8 mouse cellular contexts compared by ENCODE assay signal in genomic region chr12:112706704-112707572, GRCm38 (mm10). TPM values are rescaled to one million over a fixed set of nuclear protein-coding genes. Genes with fewer than 3 reads are reported as not detected.
DNase-seq lines count a peak whose midpoint lies in the region; ATAC-seq and TF ChIP-seq lines count a peak whose summit lies in the region.

No protein-coding gene starts in this region.

- peak; percentile 100 for TF ChIP-seq CTCF in ES-Bruce4 (IDR thresholded peaks at IDR 0.05; ENCODE audit: low read depth, low read length)
- TF ChIP-seq CTCF in lung, embryonic 14.5 days (IDR thresholded peaks at IDR 0.05; ENCODE audit: low read depth): peak; percentile 100
- TF ChIP-seq CTCF in olfactory bulb, adult 2 months (IDR thresholded peaks at IDR 0.05; ENCODE audit: insufficient read depth, low read depth, low read length): peak; percentile 98
- TF ChIP-seq CTCF in thymus, adult 2 months (IDR thresholded peaks at IDR 0.05; ENCODE audit: borderline replicate concordance, control insufficient read depth, extremely low read depth, insufficient read depth, low read length, poor library complexity): peak; percentile 99

- no peaks in the 10 kb centered on the region for H3K4me1 ChIP-seq in ES-Bruce4 (ENCODE audit: control insufficient read depth, insufficient read depth, low read length)
- peaks cover 3% of the 10 kb centered on the region for H3K4me1 ChIP-seq in forebrain, embryonic 16.5 days (replicated peaks; ENCODE audit: control insufficient read depth, insufficient read depth, low read length)
- no peaks in the 10 kb centered on the region; the same call in 1 of the 2 replicates for H3K4me1 ChIP-seq in lung, embryonic 14.5 days (ENCODE audit: insufficient read depth)
- H3K4me1 ChIP-seq in olfactory bulb, adult 2 months (ENCODE audit: control insufficient read depth, insufficient read depth, low read length): peaks cover 9% of the 10 kb centered on the region
- H3K4me1 ChIP-seq in thymus, adult 2 months (replicated peaks; ENCODE audit: control insufficient read depth, insufficient read depth, low read length): peaks cover 3% of the 10 kb centered on the region

- intact Hi-C loops in heart, postnatal 36 days (cut with DNase I): loop anchor here (1.0 to 10.0 kb wide), 3 partner anchors 32 to 152 kb away; partner anchors contain the start of gene Akt1

- peak; percentile 87 for DNase-seq in cerebellum, adult 11 months
- DNase-seq in heart, postnatal 36 days: peak; percentile 93 to 95
- DNase-seq in layer of hippocampus, adult 8-10 months (ENCODE audit: low spot score in 2 of 2): peak; percentile 78 to 93
- DNase-seq in lung, embryonic 14.5 days: peak; percentile 92
- peak; percentile 91 for DNase-seq in thymus, adult 2 months

- H3K4me3 ChIP-seq in ES-Bruce4 (ENCODE audit: low read depth, low read length): peak overlapping the region; percentile 20; the same call in 1 of the 2 replicates
- 0 out of 2 replicates have a peak overlapping the region, but pooled peaks have one; percentile 12 for H3K4me3 ChIP-seq in forebrain, embryonic 16.5 days (replicated peaks; ENCODE audit: low read length)
- peak overlapping the region; percentile 8; the same call in 1 of the 2 replicates for H3K4me3 ChIP-seq in lung, embryonic 14.5 days (ENCODE audit: low read depth, low read length)
- H3K4me3 ChIP-seq in olfactory bulb, adult 2 months (ENCODE audit: insufficient read depth, low read depth, low read length): no peak overlapping the region
- H3K4me3 ChIP-seq in thymus, adult 2 months (ENCODE audit: control insufficient read depth, insufficient read depth, low read length): no peak overlapping the region

- H3K9me3 ChIP-seq in ES-Bruce4 (replicated peaks; ENCODE audit: control insufficient read depth, insufficient read depth, low read length, poor library complexity, severe bottlenecking): no peaks in the 10 kb centered on the region
- H3K9me3 ChIP-seq in forebrain, embryonic 16.5 days (ENCODE audit: control insufficient read depth, low read length): no peaks in the 10 kb centered on the region
- H3K9me3 ChIP-seq in lung, embryonic 14.5 days (ENCODE audit: low read depth, low read length): no peaks in the 10 kb centered on the region

- no peak; the same call in 1 of the 2 replicates for TF ChIP-seq EP300 in ES-Bruce4 (IDR thresholded peaks at IDR 0.05; ENCODE audit: insufficient read depth, low read depth, low read length)

- no peak overlapping the region for H3K27ac ChIP-seq in ES-Bruce4 (ENCODE audit: insufficient read depth, low read length)
- no peak overlapping the region for H3K27ac ChIP-seq in forebrain, embryonic 16.5 days (ENCODE audit: low read length)
- no peak overlapping the region for H3K27ac ChIP-seq in lung, embryonic 14.5 days (ENCODE audit: low read depth)
- no peak overlapping the region for H3K27ac ChIP-seq in olfactory bulb, adult 2 months (ENCODE audit: insufficient read depth, low read depth, low read length)
- no peak overlapping the region for H3K27ac ChIP-seq in thymus, adult 2 months (ENCODE audit: control insufficient read depth, insufficient read depth, low read length)

- no peak for TF ChIP-seq POLR2A in ES-Bruce4 (IDR thresholded peaks at IDR 0.05; ENCODE audit: insufficient read depth, low read length)
- no peak for TF ChIP-seq POLR2A in olfactory bulb, adult 2 months (IDR thresholded peaks at IDR 0.05; ENCODE audit: insufficient read depth, low read depth, low read length)
- TF ChIP-seq POLR2A in thymus, adult 2 months (IDR thresholded peaks at IDR 0.05; ENCODE audit: control insufficient read depth, extremely low read depth, insufficient read depth, low read length, poor library complexity): no peak

- no peak overlapping the region for H3K9ac ChIP-seq in ES-Bruce4 (ENCODE audit: low read depth, poor library complexity, severe bottlenecking)
- peak overlapping the region; percentile 6 for H3K9ac ChIP-seq in forebrain, embryonic 16.5 days (replicated peaks; ENCODE audit: low read depth, low read length)
- no peak overlapping the region for H3K9ac ChIP-seq in lung, embryonic 14.5 days

- no peaks in the 10 kb centered on the region for H3K27me3 ChIP-seq in ES-Bruce4 (ENCODE audit: control insufficient read depth, insufficient read depth, low read length, poor library complexity, severe bottlenecking)
- H3K27me3 ChIP-seq in forebrain, embryonic 16.5 days (replicated peaks; ENCODE audit: control insufficient read depth, insufficient read depth, low read length): no peaks in the 10 kb centered on the region
- peaks cover 10% of the 10 kb centered on the region; the same call in 1 of the 2 replicates for H3K27me3 ChIP-seq in lung, embryonic 14.5 days (ENCODE audit: insufficient read depth, low read length)
- no peaks in the 10 kb centered on the region for H3K27me3 ChIP-seq in thymus, adult 2 months (ENCODE audit: control insufficient read depth, insufficient read depth, low read length)

- peak; percentile 90 for ATAC-seq in forebrain, embryonic 16.5 days
- ATAC-seq in lung, embryonic 14.5 days (ENCODE audit: insufficient read depth): peak; percentile 85

- H3K4me2 ChIP-seq in forebrain, embryonic 16.5 days (ENCODE audit: low read length): peak overlapping the region; percentile 41
- peak overlapping the region; percentile 55 for H3K4me2 ChIP-seq in lung, embryonic 14.5 days

- WGBS in forebrain, embryonic 16.5 days: 12% methylated on average over 32 of the region's 32 CpGs
- 10% methylated on average over 32 of the region's 32 CpGs for WGBS in lung, embryonic 14.5 days
- WGBS in olfactory bulb, adult 2 months: 13% methylated on average over 32 of the region's 32 CpGs
- 10% methylated on average over 32 of the region's 32 CpGs for WGBS in thymus, adult 2 months

- H3K36me3 ChIP-seq in ES-Bruce4 (ENCODE audit: control insufficient read depth, insufficient read depth, low read length, poor library complexity, severe bottlenecking): no peaks in the 10 kb centered on the region
- no peaks in the 10 kb centered on the region for H3K36me3 ChIP-seq in forebrain, embryonic 16.5 days (ENCODE audit: control insufficient read depth, insufficient read depth)
- H3K36me3 ChIP-seq in lung, embryonic 14.5 days (ENCODE audit: insufficient read depth): no peaks in the 10 kb centered on the region
- no peaks in the 10 kb centered on the region for H3K36me3 ChIP-seq in thymus, adult 2 months (ENCODE audit: control insufficient read depth, insufficient read depth, low read length)

RNA-seq across cellular contexts. Expression of gene Cep170b, which starts 13.3 kb away (rescaled TPM):
- 102 and 104 TPM in 2 replicates for polyA plus RNA-seq in ES-Bruce4 (2011; ENCODE audit: insufficient read depth, insufficient read length, low read depth, missing spikeins)
- 18.8 and 22.9 TPM in 2 replicates for polyA plus RNA-seq in forebrain, embryonic 16.5 days (2015; fragmentation: Nextera tagmentation; extraction: Ambion mirVana)
- total RNA-seq in heart, postnatal 36 days (2021): 10 to 100 TPM in 1 of 2 experiments, 1 to 10 TPM in 1; 9.2 to 11.3 TPM
- total RNA-seq in layer of hippocampus, adult 8-10 months (2022): 100 to 1,000 TPM; 190 to 216 (median 203) TPM
- polyA plus RNA-seq in lung, embryonic 14.5 days (2014; fragmentation: Nextera tagmentation; extraction: Ambion mirVana): 21.4 and 23.1 TPM in 2 replicates
- polyA plus RNA-seq in olfactory bulb, adult 2 months (2012; ENCODE audit: insufficient read depth, insufficient read length, low replicate concordance, missing spikeins): not detected in 2 replicates
- polyA plus RNA-seq in thymus, adult 2 months (2012; rRNA removed): 21.1 and 22.8 TPM in 2 replicates

RNA-seq across cellular contexts. Expression of gene Zbtb42, which starts 28.3 kb away (rescaled TPM):
- polyA plus RNA-seq in ES-Bruce4 (2011; ENCODE audit: insufficient read depth, insufficient read length, low read depth, missing spikeins): 2.2 and 5.0 TPM in 2 replicates
- 0.65 and 0.92 TPM in 2 replicates for polyA plus RNA-seq in forebrain, embryonic 16.5 days (2015; fragmentation: Nextera tagmentation; extraction: Ambion mirVana)
- 1 to 10 TPM; 4.7 to 5.7 TPM for total RNA-seq in heart, postnatal 36 days (2021)
- total RNA-seq in layer of hippocampus, adult 8-10 months (2022): 1 to 10 TPM in 3 of 4 experiments, under 1 TPM in 1; 0.98 to 2.2 (median 1.1) TPM
- polyA plus RNA-seq in lung, embryonic 14.5 days (2014; fragmentation: Nextera tagmentation; extraction: Ambion mirVana): 6.7 and 9.0 TPM in 2 replicates
- not detected in 2 replicates for polyA plus RNA-seq in olfactory bulb, adult 2 months (2012; ENCODE audit: insufficient read depth, insufficient read length, low replicate concordance, missing spikeins)
- polyA plus RNA-seq in thymus, adult 2 months (2012; rRNA removed): 15.9 and 17.8 TPM in 2 replicates

RNA-seq across cellular contexts. Expression of gene Akt1, which starts 32.3 kb away (rescaled TPM):
- 70.4 and 78.0 TPM in 2 replicates for polyA plus RNA-seq in ES-Bruce4 (2011; ENCODE audit: insufficient read depth, insufficient read length, low read depth, missing spikeins)
- 56.9 and 57.1 TPM in 2 replicates for polyA plus RNA-seq in forebrain, embryonic 16.5 days (2015; fragmentation: Nextera tagmentation; extraction: Ambion mirVana)
- total RNA-seq in heart, postnatal 36 days (2021): 100 to 1,000 TPM; 184 to 212 TPM
- 100 to 1,000 TPM; 153 to 162 (median 161) TPM for total RNA-seq in layer of hippocampus, adult 8-10 months (2022)
- polyA plus RNA-seq in lung, embryonic 14.5 days (2014; fragmentation: Nextera tagmentation; extraction: Ambion mirVana): 140 and 166 TPM in 2 replicates
- polyA plus RNA-seq in olfactory bulb, adult 2 months (2012; ENCODE audit: insufficient read depth, insufficient read length, low replicate concordance, missing spikeins): not detected in 2 replicates
- 220 and 229 TPM in 2 replicates for polyA plus RNA-seq in thymus, adult 2 months (2012; rRNA removed)

RNA-seq across cellular contexts. Expression of gene Pld4, which starts 53.5 kb away (rescaled TPM):
- polyA plus RNA-seq in ES-Bruce4 (2011; ENCODE audit: insufficient read depth, insufficient read length, low read depth, missing spikeins): 0.90 and 1.1 TPM in 2 replicates
- polyA plus RNA-seq in forebrain, embryonic 16.5 days (2015; fragmentation: Nextera tagmentation; extraction: Ambion mirVana): 4.0 and 5.3 TPM in 2 replicates
- total RNA-seq in heart, postnatal 36 days (2021): 1 to 10 TPM; 6.1 to 8.9 TPM
- 10 to 100 TPM in 2 of 4 experiments, 1 to 10 TPM in 2; 7.3 to 36.6 (median 21.0) TPM for total RNA-seq in layer of hippocampus, adult 8-10 months (2022)
- polyA plus RNA-seq in lung, embryonic 14.5 days (2014; fragmentation: Nextera tagmentation; extraction: Ambion mirVana): 9.3 and 10.9 TPM in 2 replicates
- not detected in 2 replicates for polyA plus RNA-seq in olfactory bulb, adult 2 months (2012; ENCODE audit: insufficient read depth, insufficient read length, low replicate concordance, missing spikeins)
- polyA plus RNA-seq in thymus, adult 2 months (2012; rRNA removed): 82.3 and 99.8 TPM in 2 replicates

Comparison
In these comparisons a context has a peak if more than half of its experiments do, and no peak if none do; other contexts are left out.
1. H3K4me3 ChIP-seq: peak in ES-Bruce4 (single experiment), forebrain, embryonic 16.5 days (single experiment) and lung, embryonic 14.5 days (single experiment); none in olfactory bulb, adult 2 months (single experiment) and thymus, adult 2 months (single experiment).
2. Peak in every context shown above with its lines, with median percentiles within 50 percentile points of each other: CTCF ChIP-seq and DNase-seq.